Mouse (Mus musculus) c-Kit-positive CD71-positive TER-119-positive erythroid progenitor cells, embryonic 14.5 days (primary cell): ENCODE results near the gene Gpm6a.

Experiments used
- DNase-seq: peaks from one replicate; pipeline ENCODE4 v3.0.0-alpha.2; 2013; ENCODE audit warnings: low spot score

Gpm6a gene

DNA sequence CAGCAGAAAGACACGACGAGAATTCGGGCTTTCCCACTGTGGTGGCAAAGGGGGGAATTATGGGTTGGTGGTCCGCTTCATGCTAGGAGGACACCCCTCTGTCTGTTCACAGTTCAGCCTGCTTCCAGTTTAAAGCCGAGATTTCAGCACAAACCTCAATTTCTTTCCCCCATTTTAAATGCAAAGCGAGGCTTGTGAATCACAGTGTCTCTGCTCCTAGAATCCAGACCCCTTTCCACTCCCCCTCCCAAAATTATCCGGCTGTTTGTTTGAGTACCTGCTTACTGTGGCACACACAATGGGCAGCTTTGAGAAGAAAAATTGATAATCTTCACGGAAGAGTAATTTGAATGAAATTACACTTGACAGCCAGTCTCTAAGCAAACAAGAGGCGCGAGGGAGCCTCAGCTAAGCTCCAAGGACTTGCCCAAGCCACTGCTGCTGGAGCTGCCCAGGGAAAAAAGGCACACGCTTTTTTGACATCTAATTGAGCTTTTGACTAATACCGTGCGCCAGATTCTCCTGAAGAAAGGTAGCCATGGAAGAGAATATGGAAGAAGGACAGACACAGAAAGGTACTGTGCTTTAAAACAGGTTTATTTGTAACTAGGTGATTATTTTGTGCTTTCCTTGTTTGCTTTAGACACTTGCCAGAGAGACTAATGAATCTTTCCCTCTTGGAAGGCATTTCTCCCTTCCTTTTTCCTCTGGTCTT lies at the start of gene Gpm6a:
Gpm6a (plus strand) TSS at position 103 of the 715 bp plus-strand sequence.
- no peak for DNase-seq

DNA sequence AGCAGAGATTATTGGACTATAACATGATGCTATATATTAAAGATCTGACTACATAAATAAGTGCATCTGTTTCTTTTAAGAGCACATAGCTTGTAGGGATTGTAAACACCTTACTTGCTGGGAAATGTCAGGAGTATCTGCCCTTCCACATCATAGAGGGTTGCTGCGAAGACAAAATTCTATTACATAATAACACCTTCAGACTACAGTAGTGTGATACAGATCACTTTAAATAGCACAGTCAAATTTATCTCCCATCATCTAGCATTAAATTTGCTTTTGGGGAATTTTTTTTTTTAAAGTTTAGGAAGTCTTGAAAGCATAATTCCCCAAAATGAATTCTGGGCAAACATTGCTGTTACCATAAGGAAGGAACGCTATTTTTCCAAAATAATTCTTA lies 41.8 kb upstream of the Gpm6a start:
- no peak for DNase-seq

DNA sequence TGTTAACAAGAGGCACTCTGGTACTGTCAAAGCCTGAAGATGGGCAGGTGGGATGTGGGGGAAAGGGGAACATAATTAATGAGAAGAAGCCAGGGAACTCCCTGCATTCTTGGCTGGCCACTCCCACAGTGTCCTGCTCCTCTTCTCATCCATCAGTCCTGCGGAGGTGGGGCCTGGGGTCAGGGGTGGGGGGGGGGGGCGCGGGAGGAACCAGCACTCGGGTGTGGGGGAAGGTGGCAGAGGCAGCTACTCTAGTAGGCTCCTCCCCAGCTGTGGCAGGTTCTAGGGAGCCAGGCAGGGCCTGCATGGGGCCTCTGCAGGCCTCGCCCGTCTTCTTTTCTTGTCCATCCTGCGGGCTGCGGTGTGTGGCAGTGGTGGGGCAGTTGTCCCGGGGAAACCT lies 36.9 kb upstream of the Gpm6a start:
- DNase-seq = no peak

DNA sequence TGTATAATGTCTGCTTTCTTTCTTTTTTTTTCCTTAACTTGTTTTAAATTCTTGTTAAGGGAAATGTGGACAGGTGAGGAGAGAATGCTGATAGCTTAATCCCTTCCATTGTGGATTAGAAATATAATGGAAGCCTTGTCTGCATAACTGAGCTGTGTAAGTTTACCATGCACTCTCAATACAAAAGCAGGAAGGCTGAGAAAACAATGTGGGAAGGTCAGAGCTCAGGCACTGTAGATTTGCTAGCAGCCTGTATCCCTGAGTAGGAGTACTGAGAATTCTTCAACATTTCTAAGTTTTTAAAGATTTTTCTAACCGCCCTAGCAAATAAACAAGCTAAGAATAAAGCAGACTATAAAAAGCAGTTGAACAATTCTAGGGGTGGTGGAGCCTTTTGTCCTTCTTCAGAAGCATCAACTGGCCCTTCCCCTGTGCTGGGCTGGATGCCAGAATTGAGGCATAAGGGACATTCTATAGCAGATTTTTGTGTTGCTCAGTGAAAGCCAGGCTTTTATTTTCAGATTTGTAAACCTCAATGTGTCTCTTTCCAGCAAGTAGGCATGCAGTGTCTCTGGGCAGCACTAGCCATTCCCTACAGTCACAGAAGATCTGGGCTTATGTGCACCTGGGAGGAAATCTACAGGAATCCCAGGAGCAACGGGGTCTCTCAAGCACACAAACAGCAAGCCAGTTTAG lies 32.3 kb upstream of the Gpm6a start:
- DNase-seq = no peak

DNA sequence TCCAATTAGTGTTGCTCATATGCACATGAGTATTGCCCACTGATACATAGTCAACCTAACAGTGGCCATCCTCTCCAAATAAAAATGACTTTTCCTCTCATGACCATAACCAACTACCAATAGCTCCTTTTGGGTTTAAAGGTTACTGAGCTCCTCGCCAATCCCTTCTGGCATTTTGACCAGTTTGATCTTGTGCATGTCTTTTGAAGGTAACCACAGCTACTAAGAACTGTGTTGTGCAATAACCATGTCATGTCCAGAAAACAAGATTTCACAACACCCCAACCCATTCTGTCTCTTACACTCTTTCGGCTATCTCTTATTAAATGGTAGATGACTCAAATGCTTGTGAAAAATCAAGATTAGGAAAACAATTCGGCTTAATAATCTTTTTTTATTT lies 29.7 kb upstream of the Gpm6a start:
- no peak for DNase-seq

DNA sequence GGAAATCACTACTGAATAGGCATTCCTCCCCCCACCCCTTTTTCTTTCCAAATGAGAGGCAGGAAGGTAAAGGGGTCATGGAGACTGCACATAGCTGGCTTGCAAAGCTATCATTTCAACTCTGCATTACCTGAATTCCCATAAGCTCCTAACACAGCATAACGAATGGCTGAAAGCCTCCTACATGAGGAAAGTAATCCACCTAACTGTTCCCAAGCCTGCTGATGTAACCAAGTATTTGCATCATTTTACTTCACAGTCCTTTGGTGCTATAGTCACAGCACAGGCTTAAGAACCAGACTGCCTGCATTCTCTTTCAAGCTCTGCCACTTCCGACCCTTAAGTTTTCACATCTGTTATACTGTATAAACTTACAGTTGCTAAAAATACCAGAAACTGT lies 22.3 kb upstream of the Gpm6a start:
- DNase-seq = no peak

DNA sequence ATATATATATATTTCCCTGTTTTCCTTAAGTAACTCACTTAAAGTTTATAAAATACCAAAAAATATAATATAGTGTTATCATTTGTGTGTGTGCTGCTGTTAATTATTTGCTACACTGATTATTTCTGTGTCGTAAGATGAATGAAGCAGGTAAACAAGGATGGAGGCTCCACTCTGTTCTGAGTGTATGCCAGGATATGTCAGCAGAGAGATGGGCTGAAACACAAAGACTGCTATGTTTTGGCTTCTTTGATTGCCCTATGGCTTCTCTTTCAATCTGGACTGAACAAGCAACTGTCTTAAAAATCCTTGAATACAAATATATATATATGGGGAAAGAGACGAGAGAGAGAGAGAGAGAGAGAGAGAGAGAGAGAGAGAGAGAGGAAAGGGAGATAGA lies 1.3 kb upstream of the Gpm6a start:
- no peak for DNase-seq

DNA sequence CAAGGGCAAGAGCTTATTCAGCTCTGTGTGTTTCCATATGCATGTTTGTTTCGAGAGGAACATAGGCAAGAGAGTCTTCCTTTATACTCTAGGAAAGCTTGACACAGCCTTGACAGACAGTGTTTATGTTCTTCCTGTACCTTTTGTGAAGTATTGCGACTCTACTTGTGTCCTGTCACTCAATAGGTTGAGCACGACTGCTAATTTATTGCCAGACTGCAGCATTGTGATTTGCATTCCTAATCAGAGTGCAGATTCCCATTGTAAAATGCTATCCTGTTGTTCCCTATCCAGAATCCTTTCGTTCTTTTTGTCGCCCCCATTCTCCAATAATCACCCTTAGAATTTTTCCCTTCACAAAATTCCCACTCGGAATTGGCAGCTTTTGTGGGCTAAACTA lies 613 bp upstream of the Gpm6a start:
- no peak for DNase-seq

DNA sequence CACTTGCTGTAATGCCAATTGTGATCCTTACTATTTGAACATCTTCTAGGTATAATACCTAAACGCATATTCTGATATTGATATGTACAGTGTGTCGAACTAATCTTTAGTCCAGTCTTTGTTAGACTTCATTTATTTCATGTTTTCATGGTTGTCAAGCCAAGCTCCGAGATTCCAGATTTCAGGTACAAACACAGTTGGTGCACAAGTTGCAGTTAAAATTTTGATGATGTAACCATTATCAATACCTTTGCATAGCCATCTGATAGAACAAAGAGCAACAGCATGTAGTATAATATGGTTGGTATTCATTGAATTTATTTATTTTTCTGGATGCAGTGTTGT lies 785 bp downstream of the Gpm6a start:
- no peak for DNase-seq

DNA sequence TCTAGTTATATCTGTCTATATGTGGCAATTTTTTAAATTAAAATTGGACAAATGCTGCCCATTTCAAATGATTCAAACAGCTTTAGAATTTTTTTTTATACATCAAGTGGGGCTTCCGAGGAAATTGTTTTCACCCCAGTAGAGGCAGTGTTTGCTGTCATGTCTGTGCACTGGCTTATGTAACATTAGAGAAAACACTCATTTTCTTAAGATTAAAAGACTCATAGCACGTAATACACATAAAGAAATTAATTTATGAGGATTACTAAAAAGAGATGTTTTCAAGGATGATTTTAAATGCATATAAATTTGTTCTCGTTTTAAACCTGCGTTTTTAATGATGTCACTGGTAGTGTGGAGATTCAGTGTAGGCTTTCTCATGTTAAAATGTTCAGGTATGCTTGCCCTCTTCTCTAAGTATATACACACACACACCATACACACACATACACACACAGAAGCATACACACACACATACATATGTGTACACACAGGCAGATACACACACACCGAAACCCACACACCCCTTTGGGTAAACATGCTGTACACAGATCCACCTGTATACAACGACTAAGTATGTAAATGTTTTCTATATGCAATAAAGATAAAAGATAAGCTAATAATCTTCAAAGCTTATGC lies 1.4 kb downstream of the Gpm6a start:
- DNase-seq = no peak

DNA sequence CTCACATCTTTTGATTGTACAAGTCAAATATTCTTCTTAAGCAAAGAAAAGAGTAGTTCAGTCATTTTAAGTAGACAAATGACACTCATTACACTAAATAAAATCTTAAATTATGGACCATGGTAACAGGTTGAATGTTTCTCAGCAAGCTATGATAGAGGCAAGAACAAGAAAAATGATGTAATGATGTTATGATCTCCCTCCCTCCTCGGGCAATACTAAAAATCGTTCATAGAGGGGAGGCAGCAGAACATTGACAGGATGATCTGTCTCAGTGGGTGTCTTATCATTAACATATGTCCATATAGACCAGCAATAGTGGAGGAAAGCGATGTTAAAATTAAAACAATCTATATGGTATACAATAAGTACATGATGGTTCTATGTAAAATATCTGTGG lies 2.1 kb downstream of the Gpm6a start:
- DNase-seq = no peak

DNA sequence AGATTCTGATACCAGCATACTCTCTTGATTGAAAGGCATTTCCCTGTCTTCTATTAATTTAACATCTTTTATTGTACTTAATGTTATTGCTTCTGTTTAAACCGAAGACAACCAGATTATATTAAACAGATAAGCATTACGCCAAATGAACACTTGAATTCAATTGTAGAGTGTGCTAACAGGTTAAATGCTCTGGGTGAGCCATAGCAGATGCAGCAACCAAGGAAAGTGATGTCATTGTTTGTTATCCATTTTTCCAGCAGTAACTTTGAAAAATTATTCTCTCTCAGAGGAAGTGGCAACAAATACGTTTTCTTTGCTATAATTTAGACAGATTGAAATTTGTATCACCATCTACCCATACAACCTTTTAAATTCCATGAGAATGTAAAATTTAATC lies 2.9 kb downstream of the Gpm6a start:
- no peak for DNase-seq

DNA sequence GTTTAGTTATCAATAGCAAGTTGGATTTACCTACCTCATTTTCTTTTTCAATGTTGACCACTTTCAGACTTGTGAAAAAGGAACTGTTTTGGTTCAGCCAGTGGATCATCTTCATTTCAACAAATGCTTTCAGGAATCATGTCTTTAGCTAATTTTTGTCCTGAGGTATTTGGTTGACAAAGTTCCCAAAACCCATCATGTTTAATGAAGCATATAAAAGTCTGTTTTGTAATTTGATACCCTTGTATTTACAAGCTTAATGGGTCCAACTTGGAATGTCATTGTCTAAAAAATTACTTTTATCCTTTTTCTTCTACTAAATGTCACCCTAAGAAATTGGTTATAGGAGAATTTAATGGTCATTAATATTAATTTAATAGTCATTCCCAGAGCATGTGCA lies 6.9 kb downstream of the Gpm6a start:
- DNase-seq = no peak

DNA sequence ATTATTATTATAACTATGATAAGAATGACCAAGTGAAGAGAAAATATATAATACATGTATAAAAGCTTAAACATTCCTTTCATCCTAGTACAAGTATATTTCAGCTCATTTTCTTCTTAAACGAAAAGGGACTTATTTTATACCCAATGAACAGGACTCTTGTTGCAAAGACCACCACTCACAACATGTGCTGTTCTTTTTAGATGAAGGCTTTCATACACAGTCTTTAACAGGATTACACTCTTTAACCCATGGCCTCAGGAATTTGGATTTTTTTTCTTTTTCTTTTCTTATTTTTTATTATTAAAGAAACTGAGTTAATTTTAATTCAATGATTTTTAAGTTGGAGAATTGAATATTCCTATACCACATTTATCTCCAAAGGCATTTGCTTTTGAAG lies 20.4 kb downstream of the Gpm6a start:
- no peak for DNase-seq

DNA sequence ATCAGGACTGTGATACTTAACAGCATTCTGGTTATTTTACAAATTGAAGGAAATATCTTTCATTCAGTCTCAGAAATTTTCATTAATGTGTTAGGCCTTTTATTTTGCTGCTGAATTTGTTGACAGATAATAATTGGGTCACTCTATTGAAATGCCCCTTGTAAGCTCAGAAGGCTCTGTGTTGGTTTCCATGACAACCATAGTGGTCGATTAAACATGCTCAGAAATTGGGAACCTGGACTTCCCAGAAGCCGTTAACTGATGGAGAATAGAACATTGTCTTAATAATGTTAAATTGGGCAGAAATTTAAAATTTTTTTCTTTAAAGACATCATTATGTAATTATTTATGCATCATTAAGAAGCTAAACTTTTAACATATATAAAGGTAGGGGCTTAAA lies 20.9 kb downstream of the Gpm6a start:
- no peak for DNase-seq

DNA sequence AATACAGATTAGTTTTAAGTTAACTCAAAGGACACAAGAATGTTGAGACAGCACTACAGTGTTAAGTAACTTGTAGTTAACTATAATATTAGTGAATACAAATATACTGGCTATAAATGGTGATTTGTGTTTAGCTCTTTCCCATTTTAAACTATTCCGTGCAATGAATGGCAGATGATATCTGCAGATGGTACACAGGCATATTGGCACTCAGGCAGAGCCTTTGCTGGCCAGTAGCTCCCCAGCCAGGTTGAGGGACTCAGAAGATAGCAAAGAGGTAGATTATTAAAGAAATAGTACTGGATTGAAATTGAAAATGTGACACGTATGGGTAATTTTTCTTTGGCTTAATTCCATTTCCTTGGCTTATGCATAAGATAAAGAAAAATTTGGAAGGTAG lies 21.3 kb downstream of the Gpm6a start:
- DNase-seq = no peak

DNA sequence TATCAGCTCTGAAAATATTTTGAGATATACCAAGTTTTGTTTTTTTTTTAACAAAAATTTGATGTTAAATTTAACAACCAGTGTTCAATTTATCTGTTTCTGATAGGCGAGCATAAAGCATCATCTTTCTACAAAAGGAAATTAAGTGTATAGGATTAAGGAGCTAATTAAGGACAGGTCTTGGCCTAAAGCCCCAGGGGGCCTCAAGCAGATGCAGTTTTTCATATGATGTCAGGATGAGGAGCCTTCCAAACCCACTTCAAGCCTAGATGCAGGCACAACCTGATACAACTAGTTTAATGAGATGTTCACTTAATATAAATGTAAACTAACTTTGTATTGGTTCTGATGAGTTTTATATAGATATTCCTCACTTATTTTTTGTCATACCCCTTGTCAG lies 22.0 kb downstream of the Gpm6a start:
- no peak for DNase-seq

DNA sequence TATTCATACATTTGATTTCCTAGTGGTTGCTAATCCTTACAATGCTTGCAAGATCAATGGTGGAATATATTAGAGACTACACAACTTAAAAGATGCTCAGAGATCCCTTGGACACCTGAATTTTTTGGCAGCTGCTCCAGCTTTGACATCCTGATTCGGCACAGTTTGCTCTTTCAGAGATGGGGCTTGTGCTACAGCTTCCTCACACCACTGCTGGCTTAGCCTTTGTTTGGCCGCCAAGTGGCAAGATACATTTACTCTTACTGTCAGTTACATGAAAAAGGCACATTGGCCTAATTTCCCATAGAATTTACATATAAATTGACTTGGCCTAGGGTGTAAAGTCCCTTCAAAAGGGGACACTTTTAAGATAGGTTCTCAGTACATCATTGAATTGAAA lies 32.1 kb downstream of the Gpm6a start:
- no peak for DNase-seq

DNA sequence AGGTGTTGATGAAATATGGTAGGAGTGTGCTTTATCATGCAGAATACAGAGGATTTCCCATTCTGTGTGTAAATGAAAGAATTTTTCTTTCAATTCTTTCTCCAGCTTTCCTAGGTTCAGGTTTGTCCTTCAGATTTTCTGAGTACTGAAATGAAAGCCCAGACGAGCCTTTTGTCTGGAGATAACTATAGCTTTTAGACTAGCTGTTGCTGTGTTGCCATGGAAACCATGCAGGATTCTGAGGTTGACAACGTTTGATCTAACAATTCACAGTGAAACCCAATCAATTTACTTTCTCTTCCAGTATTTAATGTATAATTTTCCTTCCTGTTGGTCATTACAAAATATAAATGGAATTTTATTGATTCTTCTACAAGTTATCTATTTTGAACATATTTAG lies 34.5 kb downstream of the Gpm6a start:
- no peak for DNase-seq

DNA sequence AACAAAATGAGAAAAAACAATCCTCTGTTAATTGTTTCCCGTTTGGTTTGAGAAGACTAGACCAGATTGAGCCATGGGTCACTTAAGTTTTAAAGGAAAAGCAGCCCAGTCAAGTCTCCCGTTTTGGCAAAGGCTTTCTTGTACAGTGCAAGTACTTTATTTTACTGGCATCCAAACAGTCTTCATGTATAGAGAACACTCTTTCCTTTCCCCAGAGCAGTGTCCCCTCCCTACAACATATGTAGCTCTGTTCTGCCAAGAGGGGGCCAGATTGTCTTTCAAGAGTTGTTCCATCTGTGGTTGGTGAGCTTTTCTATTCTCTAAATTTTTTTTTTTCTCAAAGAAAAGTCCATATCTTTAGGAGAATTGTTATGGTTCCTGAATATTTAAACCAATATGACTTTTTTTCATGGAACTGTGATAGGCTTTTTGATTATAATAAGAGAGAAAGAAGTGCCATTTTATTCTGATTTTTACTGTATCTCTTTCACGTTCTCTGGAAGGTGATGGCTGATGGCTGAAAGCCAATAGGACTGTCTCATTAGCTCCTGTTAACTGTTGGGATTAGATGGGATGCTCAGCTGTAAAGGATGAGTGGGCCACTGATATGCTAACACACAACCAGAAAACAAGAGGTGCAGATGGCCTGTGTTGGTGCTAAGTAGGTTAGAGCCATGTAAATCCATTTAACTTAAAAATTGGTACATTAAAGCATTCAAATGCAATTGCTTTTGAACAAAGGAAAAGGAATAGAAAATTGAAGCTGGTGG lies 37.4 kb downstream of the Gpm6a start:
- DNase-seq = no peak

DNA sequence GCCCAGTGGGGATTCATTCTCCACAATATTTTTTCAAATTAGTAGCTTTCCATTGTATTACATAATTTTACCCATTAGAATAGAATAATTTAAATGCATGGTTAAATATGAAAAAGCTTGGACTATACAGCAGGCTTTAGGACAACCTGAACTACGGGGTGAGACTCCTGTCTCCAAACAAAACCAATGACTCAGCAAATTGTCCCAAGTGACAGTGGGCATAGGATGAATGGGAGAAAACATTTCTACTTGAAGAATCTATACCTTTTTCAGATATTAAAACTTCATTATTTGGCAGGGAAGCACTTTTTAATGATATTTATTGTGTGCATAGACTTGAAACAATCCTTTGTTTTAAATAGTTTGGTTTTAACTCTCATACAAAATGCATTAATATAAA lies 41.0 kb downstream of the Gpm6a start:
- no peak for DNase-seq

DNA sequence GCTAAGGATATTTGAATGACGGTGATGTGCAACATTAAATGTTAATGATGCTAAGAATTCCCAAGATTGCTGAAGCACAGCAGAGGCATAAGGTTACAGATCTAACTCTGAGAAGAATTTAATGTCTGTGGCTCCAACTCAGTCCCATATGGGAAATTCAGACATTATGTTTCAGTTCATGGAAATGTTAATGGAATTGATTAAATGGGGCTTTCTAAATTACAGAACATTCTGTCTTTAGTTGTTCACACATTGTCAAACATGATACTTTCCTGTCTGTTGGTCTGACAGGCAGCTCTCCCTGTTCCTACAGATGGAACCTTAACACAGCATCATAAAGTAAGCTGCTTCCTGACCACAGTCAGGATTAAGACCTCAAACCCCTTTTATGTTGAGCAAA lies 47.8 kb downstream of the Gpm6a start:
- DNase-seq = no peak

DNA sequence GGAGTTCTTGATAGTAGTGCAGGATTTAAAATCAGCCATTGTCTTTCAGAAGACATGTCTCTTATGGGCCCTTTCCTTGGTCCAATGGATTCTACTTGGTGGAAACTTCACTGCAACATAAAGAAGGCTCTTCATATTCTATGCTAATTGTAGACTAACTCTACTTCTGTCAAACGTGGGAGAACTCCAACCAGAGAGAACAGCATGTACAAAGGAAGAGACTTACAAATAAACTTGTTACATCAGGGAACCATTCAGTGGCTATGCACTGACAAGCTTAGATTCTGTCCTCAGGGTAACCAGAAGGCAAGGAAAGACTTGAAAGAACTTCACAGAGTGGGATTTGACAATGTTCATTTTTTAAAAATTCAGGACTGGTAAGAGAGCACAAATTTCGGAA lies 48.3 kb downstream of the Gpm6a start:
- no peak for DNase-seq
